Mouse (Mus musculus): Measurements from ENCODE around the gene Tenm4. TPM values are rescaled to one million over a fixed set of nuclear protein-coding genes. Genes with fewer than 3 reads are reported as not detected.

Gene Tenm4
- polyA plus RNA-seq, 1 experiment, result 12.2 TPM

- TF ChIP-seq CTCF (IDR thresholded peaks at IDR 0.05; ENCODE audit: borderline replicate concordance, insufficient read depth, low read depth, low read length) (no peak), POLR2A (IDR thresholded peaks at IDR 0.05; ENCODE audit: borderline replicate concordance, insufficient read depth, low read length) (no peak)
- 92% methylated on average over 3 of the region's 3 CpGs for WGBS
- Histone ChIP-seq H3K27ac (ENCODE audit: insufficient read depth, low read length) (no peak overlapping the region), H3K27me3 (ENCODE audit: control insufficient read depth, insufficient read depth, low read length) (no peaks in the 10 kb centered on the region), H3K4me1 (ENCODE audit: control insufficient read depth, insufficient read depth, low read length) (no peaks in the 10 kb centered on the region; the same call in 1 of the 2 replicates), H3K4me3 (replicated peaks; ENCODE audit: insufficient read depth, low read depth, low read length) (no peak overlapping the region)
- DNase-seq, result no peak
These were observed 517.1 kb downstream of the Tenm4 start for GRCm38 (mm10) chr7:96688141-96688540.

DNA sequence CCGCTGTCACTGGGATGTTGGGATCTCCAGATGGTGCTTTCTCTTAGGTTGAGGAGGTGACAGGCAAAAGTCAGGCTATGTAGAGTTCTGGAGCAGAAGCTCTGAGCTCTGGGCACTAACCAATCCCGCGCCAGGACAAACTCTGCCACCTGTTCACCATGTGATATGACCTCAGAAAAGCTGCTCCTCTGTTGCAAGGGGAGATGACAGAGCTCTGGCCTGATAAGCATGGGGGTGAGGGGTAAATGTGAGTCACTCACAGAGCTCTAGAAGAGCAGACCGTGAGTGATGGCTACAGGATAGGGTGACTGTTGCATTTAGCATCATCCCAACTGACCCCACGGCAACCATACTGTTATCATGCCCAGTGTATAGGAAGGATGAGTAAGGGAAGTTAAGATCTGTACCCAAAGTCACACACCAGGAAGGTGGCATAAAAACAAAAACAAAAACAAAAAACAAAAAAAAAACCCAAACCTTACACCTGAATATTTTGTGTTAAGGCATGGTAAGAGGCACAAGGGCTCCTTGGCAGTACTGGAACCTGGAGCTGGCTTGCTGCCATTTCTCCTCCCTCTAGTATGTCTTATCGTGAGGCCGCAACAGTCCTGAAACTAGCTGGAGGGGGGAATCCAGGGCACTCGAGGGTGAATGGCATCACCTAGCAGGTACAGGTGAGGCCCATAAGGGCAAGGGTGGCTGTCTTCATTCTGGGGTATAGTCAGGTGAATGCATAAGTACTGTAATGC, 530.2 kb downstream of the Tenm4 start:
- DNase-seq, result no peak
- H3K4me1 ChIP-seq (ENCODE audit: control insufficient read depth, insufficient read depth, low read length), result no peaks in the 10 kb centered on the region
- no peaks in the 10 kb centered on the region for H3K27me3 ChIP-seq (ENCODE audit: control insufficient read depth, insufficient read depth, low read length)
- TF ChIP-seq CTCF (IDR thresholded peaks at IDR 0.05; ENCODE audit: borderline replicate concordance, insufficient read depth, low read depth, low read length) (no peak), POLR2A (IDR thresholded peaks at IDR 0.05; ENCODE audit: borderline replicate concordance, insufficient read depth, low read length) (no peak)
- H3K27ac ChIP-seq (ENCODE audit: insufficient read depth, low read length), result no peak overlapping the region
- no peak overlapping the region for H3K4me3 ChIP-seq (replicated peaks; ENCODE audit: insufficient read depth, low read depth, low read length)
- 83% methylated on average over 8 of the region's 8 CpGs for WGBS

- Histone ChIP-seq H3K4me3 (replicated peaks; ENCODE audit: insufficient read depth, low read depth, low read length) (no peak overlapping the region), H3K4me1 (ENCODE audit: control insufficient read depth, insufficient read depth, low read length) (no peaks in the 10 kb centered on the region), H3K27me3 (ENCODE audit: control insufficient read depth, insufficient read depth, low read length) (no peaks in the 10 kb centered on the region), H3K27ac (ENCODE audit: insufficient read depth, low read length) (no peak overlapping the region)
- no peak for DNase-seq
- WGBS, result 64% methylated on average over 16 of the region's 16 CpGs
- TF ChIP-seq CTCF (IDR thresholded peaks at IDR 0.05; ENCODE audit: borderline replicate concordance, insufficient read depth, low read depth, low read length) (no peak), POLR2A (IDR thresholded peaks at IDR 0.05; ENCODE audit: borderline replicate concordance, insufficient read depth, low read length) (no peak)
These were observed 532.9 kb downstream of the Tenm4 start for GRCm38 (mm10) chr7:96703958-96704357.

DNA sequence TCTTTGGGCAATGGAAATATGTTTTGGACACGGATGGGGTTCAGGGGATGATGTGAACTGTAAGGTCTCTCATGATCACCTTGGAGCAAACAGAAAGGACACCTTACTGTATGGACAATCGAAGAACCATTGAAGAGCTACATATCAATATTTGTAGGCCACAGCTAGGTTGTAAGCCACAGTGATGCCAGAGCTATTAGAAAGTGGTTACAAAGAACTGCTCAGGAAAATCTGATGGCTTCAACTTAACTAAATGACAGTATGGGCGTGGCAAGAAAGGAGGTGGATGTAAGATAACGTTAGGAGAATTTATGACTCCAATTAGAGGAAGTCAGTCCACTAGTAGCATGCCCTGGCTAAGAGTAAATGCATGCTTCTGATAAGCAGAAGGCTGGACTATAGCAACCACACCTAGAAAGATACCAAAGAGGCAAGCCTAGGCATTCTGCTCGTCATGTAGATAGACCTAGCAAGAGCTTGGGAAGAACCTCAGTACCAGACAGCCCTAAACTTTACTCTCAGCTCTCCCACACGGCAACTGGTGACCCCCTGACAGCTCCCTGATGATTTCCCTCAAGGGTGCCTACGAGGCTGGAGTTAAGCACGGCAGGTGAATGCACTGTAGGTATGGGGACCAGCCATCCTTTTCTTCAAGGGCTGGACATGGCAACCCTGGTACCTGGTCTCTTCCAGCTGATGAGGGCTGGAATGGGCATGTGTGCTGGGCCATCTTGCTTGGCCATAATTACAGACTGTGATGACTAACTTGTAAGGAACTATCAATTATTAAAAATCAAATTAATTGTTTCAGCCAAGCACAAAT, 534.5 kb downstream of the Tenm4 start:
- Histone ChIP-seq H3K27me3 (ENCODE audit: control insufficient read depth, insufficient read depth, low read length) (no peaks in the 10 kb centered on the region), H3K4me1 (ENCODE audit: control insufficient read depth, insufficient read depth, low read length) (peaks cover 3% of the 10 kb centered on the region; the same call in 1 of the 2 replicates), H3K4me3 (replicated peaks; ENCODE audit: insufficient read depth, low read depth, low read length) (no peak overlapping the region), H3K27ac (ENCODE audit: insufficient read depth, low read length) (no peak overlapping the region)
- no peak for DNase-seq
- 92% methylated on average over 8 of the region's 8 CpGs for WGBS
- TF ChIP-seq CTCF (IDR thresholded peaks at IDR 0.05; ENCODE audit: borderline replicate concordance, insufficient read depth, low read depth, low read length) (no peak), POLR2A (IDR thresholded peaks at IDR 0.05; ENCODE audit: borderline replicate concordance, insufficient read depth, low read length) (no peak)

DNA sequence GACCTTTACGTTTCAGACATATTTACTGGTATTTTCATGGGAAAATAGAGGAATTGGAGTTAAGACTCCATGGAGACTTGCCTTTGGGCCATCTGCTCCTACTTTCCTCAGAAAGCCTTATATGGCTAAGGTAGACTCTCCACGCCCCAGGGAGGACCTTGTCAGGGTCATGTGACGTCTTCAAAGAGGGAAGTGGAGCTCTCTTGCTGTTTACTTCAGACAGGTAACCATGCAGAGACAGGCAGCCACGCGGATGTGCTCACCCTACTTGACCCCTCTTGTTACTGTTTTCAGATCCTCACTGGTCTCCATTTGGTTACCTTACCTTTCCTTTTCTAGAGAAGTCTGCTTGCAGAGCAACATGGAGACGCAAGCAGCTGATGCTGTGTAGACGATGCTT, 535.5 kb downstream of the Tenm4 start:
- DNase-seq, result no peak
- Histone ChIP-seq H3K27ac (ENCODE audit: insufficient read depth, low read length) (no peak overlapping the region), H3K4me3 (replicated peaks; ENCODE audit: insufficient read depth, low read depth, low read length) (no peak overlapping the region), H3K4me1 (ENCODE audit: control insufficient read depth, insufficient read depth, low read length) (peaks cover 3% of the 10 kb centered on the region; the same call in 1 of the 2 replicates), H3K27me3 (ENCODE audit: control insufficient read depth, insufficient read depth, low read length) (no peaks in the 10 kb centered on the region)
- TF ChIP-seq POLR2A (IDR thresholded peaks at IDR 0.05; ENCODE audit: borderline replicate concordance, insufficient read depth, low read length) (no peak), CTCF (IDR thresholded peaks at IDR 0.05; ENCODE audit: borderline replicate concordance, insufficient read depth, low read depth, low read length) (no peak)
- 96% methylated on average over 7 of the region's 7 CpGs for WGBS

DNA sequence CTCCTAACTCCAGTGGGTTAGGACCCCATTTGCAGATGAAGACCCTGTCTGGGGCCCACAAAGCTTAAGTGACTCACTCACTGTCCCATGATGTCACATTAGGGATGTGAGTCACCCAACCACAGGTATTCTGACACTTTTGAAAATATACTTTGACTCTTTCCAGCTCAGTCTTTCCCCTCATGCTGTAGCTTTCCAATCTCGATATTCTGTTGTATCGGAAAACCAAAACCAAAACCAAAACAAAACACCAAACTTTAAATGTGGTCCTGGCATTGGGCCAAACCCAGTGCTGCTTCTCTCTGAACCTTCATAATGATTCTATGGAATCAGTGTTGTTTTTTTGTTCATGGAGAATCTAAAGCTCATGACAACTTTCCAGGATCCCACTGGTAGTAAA, 536.1 kb downstream of the Tenm4 start:
- TF ChIP-seq CTCF (IDR thresholded peaks at IDR 0.05; ENCODE audit: borderline replicate concordance, insufficient read depth, low read depth, low read length) (no peak), POLR2A (IDR thresholded peaks at IDR 0.05; ENCODE audit: borderline replicate concordance, insufficient read depth, low read length) (no peak)
- H3K4me1 ChIP-seq (ENCODE audit: control insufficient read depth, insufficient read depth, low read length), result peaks cover 3% of the 10 kb centered on the region; the same call in 1 of the 2 replicates
- H3K4me3 ChIP-seq (replicated peaks; ENCODE audit: insufficient read depth, low read depth, low read length), result no peak overlapping the region
- no peaks in the 10 kb centered on the region for H3K27me3 ChIP-seq (ENCODE audit: control insufficient read depth, insufficient read depth, low read length)
- WGBS, result 96% methylated on average over 2 of the region's 2 CpGs
- DNase-seq, result no peak
- H3K27ac ChIP-seq (ENCODE audit: insufficient read depth, low read length), result no peak overlapping the region

DNA sequence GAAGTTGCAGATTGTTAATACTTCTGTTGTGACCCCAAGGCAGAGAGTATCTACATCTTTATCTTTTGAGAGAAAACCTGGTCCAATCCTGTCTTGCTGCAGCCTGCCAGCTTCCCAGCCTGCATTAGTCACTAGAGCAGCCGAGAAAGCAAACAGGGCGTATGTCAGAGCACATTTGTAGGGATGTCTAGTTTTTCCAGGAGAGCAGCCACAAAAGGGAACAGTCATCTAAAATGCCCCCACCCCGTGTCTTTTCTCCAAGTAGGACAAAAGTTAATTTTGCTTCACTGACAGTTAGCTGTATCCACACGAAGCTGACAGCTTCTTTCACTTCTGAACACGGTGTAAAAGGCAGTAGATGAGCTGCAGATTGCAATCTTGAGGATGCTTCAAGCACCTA, 537.0 kb downstream of the Tenm4 start:
- Histone ChIP-seq H3K4me1 (ENCODE audit: control insufficient read depth, insufficient read depth, low read length) (peaks cover 3% of the 10 kb centered on the region; the same call in 1 of the 2 replicates), H3K27ac (ENCODE audit: insufficient read depth, low read length) (no peak overlapping the region), H3K27me3 (ENCODE audit: control insufficient read depth, insufficient read depth, low read length) (no peaks in the 10 kb centered on the region), H3K4me3 (replicated peaks; ENCODE audit: insufficient read depth, low read depth, low read length) (no peak overlapping the region)
- no peak for DNase-seq
- TF ChIP-seq CTCF (IDR thresholded peaks at IDR 0.05; ENCODE audit: borderline replicate concordance, insufficient read depth, low read depth, low read length), result no peak
- TF ChIP-seq POLR2A (IDR thresholded peaks at IDR 0.05; ENCODE audit: borderline replicate concordance, insufficient read depth, low read length), result no peak
- 79% methylated on average over 5 of the region's 5 CpGs for WGBS
